Mouse (Mus musculus) hindbrain, postnatal 0 days (tissue): ENCODE measurements at regions not wholly inside any gene's neighbourhood (a gene's known extent, or its start where the extent isn't known, plus 50 kb on each side); places are given as distances from the start of the nearest gene placed in this dataset.

Source experiments
- ATAC-seq: fragments of 200-750 bp; cut with Nextera tagmentation; 2 replicates; pipeline ENCODE4 v1.8.0; 2017; ENCODE audit warnings: mild to moderate bottlenecking, moderate TSS enrichment, moderate library complexity
- DNase-seq: peaks from one replicate; pipeline ENCODE4 v3.0.0-alpha.2; 2015; ENCODE audit warnings: low spot score
- H3K27ac ChIP-seq: fragments of 300-500 bp; sonication (generic); 2 replicates; pipeline ENCODE4 v1.5.1; 2014; ENCODE audit warnings: mild to moderate bottlenecking
- H3K27me3 ChIP-seq: fragments of 300-500 bp; sonication (generic); 2 replicates; pipeline ENCODE4 v1.6.1; 2014; ENCODE audit warnings: low read length, mixed read lengths; ENCODE audit not compliant: insufficient read depth
- H3K36me3 ChIP-seq: fragments of 300-500 bp; sonication (generic); 2 replicates; pipeline ENCODE4 v1.6.1; 2014; ENCODE audit warnings: low read length, mixed read lengths; ENCODE audit not compliant: insufficient read depth
- H3K4me1 ChIP-seq: fragments of 300-500 bp; sonication (generic); 2 replicates; pipeline ENCODE4 v1.6.1; 2014; ENCODE audit warnings: antibody characterized with exemption, low read length, mixed read lengths; ENCODE audit not compliant: insufficient read depth
- H3K4me2 ChIP-seq: fragments of 300-500 bp; sonication (generic); 2 replicates; pipeline ENCODE4 v1.6.1; 2014; ENCODE audit warnings: low read depth, mild to moderate bottlenecking, low read length, moderate library complexity, mixed read lengths
- H3K4me3 ChIP-seq: fragments of 300-500 bp; sonication (generic); 2 replicates; pipeline ENCODE4 v1.5.1; 2014; ENCODE audit warnings: low read length
- H3K9ac ChIP-seq: fragments of 300-500 bp; sonication (generic); replicated peaks from 2 replicates; pipeline ENCODE4 v1.6.1; 2014; ENCODE audit warnings: mild to moderate bottlenecking, low read length, moderate library complexity, mixed read lengths
- H3K9me3 ChIP-seq: fragments of 300-500 bp; sonication (generic); 2 replicates; pipeline ENCODE4 v1.6.1; 2016; ENCODE audit warnings: low read length, mixed read lengths
- CTCF ChIP-seq: IDR thresholded peaks from 2 replicates; pipeline ENCODE4 v1.5.1; 2016; ENCODE audit warnings: antibody characterized with exemption, control low read depth, low read depth
- WGBS: fragments of 180-500 bp; shearing (Covaris S2); extraction: QIAGEN DNeasy Blood & Tissue Kit; methylation state at CpG from one replicate; pipeline ENCODE4 v1.1.7; 2014; 5-methylcytosine and 5-hydroxymethylcytosine counted together

- H3K27me3 ChIP-seq: no peaks in the 10 kb centered on the region
These were observed 389.2 kb downstream of the Atp6ap1l start for GRCm38 (mm10) chr13:90515773-90516503.

GRCm38 (mm10) chr13:90513867-90514266 lies 391.3 kb downstream of the Atp6ap1l start:
- Histone ChIP-seq H3K9me3 (no peaks in the 10 kb centered on the region), H3K4me2 (no peak overlapping the region), H3K27ac (no peak overlapping the region), H3K9ac (no peak overlapping the region), H3K27me3 (no peaks in the 10 kb centered on the region), H3K36me3 (no peaks in the 10 kb centered on the region), H3K4me3 (no peak overlapping the region), H3K4me1 (no peaks in the 10 kb centered on the region)
- TF ChIP-seq CTCF: no peak
- no peak for ATAC-seq
- 59% methylated on average over 4 of the region's 4 CpGs for WGBS
- no peak for DNase-seq

More at GRCm38 (mm10) chr13:90515773-90516503, 389.2 kb downstream of the Atp6ap1l start:
- no peaks in the 10 kb centered on the region for H3K36me3 ChIP-seq
- no peak overlapping the region for H3K9ac ChIP-seq
- ATAC-seq: peak; percentile 90
- 41% methylated on average over 3 of the region's 3 CpGs for WGBS
- H3K4me1 ChIP-seq: no peaks in the 10 kb centered on the region
- DNase-seq: peak; percentile 80
- TF ChIP-seq CTCF: peak; percentile 59
- H3K4me3 ChIP-seq: no peak overlapping the region
- H3K27ac ChIP-seq: peak overlapping the region; percentile 36; the same call in 1 of the 2 replicates
- H3K9me3 ChIP-seq: no peaks in the 10 kb centered on the region
- H3K4me2 ChIP-seq: no peak overlapping the region

- Histone ChIP-seq H3K4me2 (no peak overlapping the region), H3K27me3 (no peaks in the 10 kb centered on the region), H3K4me1 (no peaks in the 10 kb centered on the region), H3K27ac (no peak overlapping the region), H3K4me3 (no peak overlapping the region), H3K9me3 (no peaks in the 10 kb centered on the region), H3K36me3 (no peaks in the 10 kb centered on the region), H3K9ac (no peak overlapping the region)
- no peak for TF ChIP-seq CTCF
- no peak for DNase-seq
- WGBS: 31% methylated on average over 2 of the region's 2 CpGs
- ATAC-seq: no peak
These were observed 392.3 kb downstream of the Atp6ap1l start for GRCm38 (mm10) chr13:90512786-90513401.

- Histone ChIP-seq H3K4me3 (no peak overlapping the region), H3K9ac (no peak overlapping the region), H3K9me3 (no peaks in the 10 kb centered on the region), H3K4me2 (no peak overlapping the region), H3K27me3 (no peaks in the 10 kb centered on the region), H3K4me1 (no peaks in the 10 kb centered on the region), H3K36me3 (no peaks in the 10 kb centered on the region), H3K27ac (no peak overlapping the region)
- DNase-seq: no peak
- WGBS: 62% methylated on average over 6 of the region's 6 CpGs
- no peak for ATAC-seq
- TF ChIP-seq CTCF: no peak
These were observed 394.7 kb downstream of the Atp6ap1l start for GRCm38 (mm10) chr13:90510479-90510878.

GRCm38 (mm10) chr13:90503188-90503587 lies 402.0 kb downstream of the Atp6ap1l start:
- no peak overlapping the region for H3K9ac ChIP-seq
- no peak for TF ChIP-seq CTCF
- no peak overlapping the region for H3K4me2 ChIP-seq
- ATAC-seq (0 out of 2 replicates have a peak, but pooled peaks have one; percentile 15), DNase-seq (no peak)
- no peaks in the 10 kb centered on the region for H3K4me1 ChIP-seq
- 40% methylated on average over 2 of the region's 2 CpGs for WGBS
- no peaks in the 10 kb centered on the region for H3K9me3 ChIP-seq
- H3K36me3 ChIP-seq: no peaks in the 10 kb centered on the region
- no peak overlapping the region for H3K4me3 ChIP-seq
- no peaks in the 10 kb centered on the region for H3K27me3 ChIP-seq
- no peak overlapping the region for H3K27ac ChIP-seq

GRCm38 (mm10) chr13:90502141-90502540 lies 403.0 kb downstream of the Atp6ap1l start:
- 60% methylated on average over 1 of the region's 1 CpGs for WGBS
- H3K9me3 ChIP-seq: no peaks in the 10 kb centered on the region
- no peak overlapping the region for H3K4me3 ChIP-seq
- no peak overlapping the region for H3K27ac ChIP-seq
- no peak overlapping the region for H3K4me2 ChIP-seq
- TF ChIP-seq CTCF: 0 out of 2 replicates have a peak, but pooled peaks have one; percentile 15
- H3K27me3 ChIP-seq: no peaks in the 10 kb centered on the region
- no peak overlapping the region for H3K9ac ChIP-seq
- no peaks in the 10 kb centered on the region for H3K4me1 ChIP-seq
- ATAC-seq: no peak
- peak; percentile 68 for DNase-seq
- H3K36me3 ChIP-seq: no peaks in the 10 kb centered on the region

GRCm38 (mm10) chr13:90498978-90499377 lies 406.2 kb downstream of the Atp6ap1l start:
- DNase-seq (no peak), ATAC-seq (no peak)
- TF ChIP-seq CTCF: no peak
- no peaks in the 10 kb centered on the region for H3K4me1 ChIP-seq
- no peak overlapping the region for H3K4me3 ChIP-seq
- no peaks in the 10 kb centered on the region for H3K9me3 ChIP-seq
- H3K4me2 ChIP-seq: no peak overlapping the region
- no peak overlapping the region for H3K9ac ChIP-seq
- H3K27ac ChIP-seq: no peak overlapping the region
- no peaks in the 10 kb centered on the region for H3K36me3 ChIP-seq
- no peaks in the 10 kb centered on the region for H3K27me3 ChIP-seq
- 89% methylated on average over 3 of the region's 3 CpGs for WGBS
